10 mouse cellular contexts compared by ENCODE assay signal in the genomic region with DNA sequence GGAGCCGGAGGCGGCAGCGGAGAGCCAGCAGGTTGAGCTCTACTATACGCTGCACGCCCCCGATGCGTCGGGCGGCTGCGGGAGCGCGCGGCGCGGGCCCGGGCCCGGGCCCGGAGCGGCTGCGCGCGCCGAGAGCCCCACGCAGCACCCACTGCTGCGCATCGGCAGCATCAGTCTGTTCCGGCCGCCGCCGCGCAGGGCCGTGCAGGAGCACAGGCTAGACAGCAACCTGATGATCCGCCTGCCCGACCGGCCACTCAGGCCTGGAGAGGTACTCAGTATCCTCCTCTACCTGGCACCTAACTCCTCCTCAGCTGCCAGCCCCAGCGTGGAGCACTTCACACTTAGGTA. TPM values are rescaled to one million over a fixed set of nuclear protein-coding genes. Genes with fewer than 3 reads are reported as not detected.
DNase-seq lines count a peak whose midpoint lies in the region; ATAC-seq lines count a peak whose summit lies in the region.
"Had no signal": no experiment of that assay in that cellular context is flagged by ENCODE, and none has a peak within 500 bp of the region (broad histone marks: within the 10 kb centered on the region; RNA-seq: fewer than 3 reads in every experiment).

No protein-coding gene starts in this region.

- H3K27ac ChIP-seq in neural tube, embryonic 11.5 days (ENCODE audit: low read depth, low read length): no peak overlapping the region
- no peak overlapping the region for H3K27ac ChIP-seq in forebrain, embryonic 12.5 days
- H3K27ac ChIP-seq in limb, embryonic 11.5 days (replicated peaks; ENCODE audit: low read depth, low read length): no peak overlapping the region
- H3K27ac ChIP-seq in stomach, embryonic 15.5 days: no peak overlapping the region
- H3K27ac ChIP-seq: gastrocnemius, adult 2 months; macrophage had no signal

- peaks cover 39% of the 10 kb centered on the region for H3K27me3 ChIP-seq in neural tube, embryonic 11.5 days (ENCODE audit: control insufficient read depth, insufficient read depth, low read length)
- H3K27me3 ChIP-seq in forebrain, embryonic 12.5 days: peaks cover 68% of the 10 kb centered on the region
- peaks cover 45% of the 10 kb centered on the region for H3K27me3 ChIP-seq in limb, embryonic 11.5 days (ENCODE audit: control insufficient read depth, insufficient read depth, low read length)
- peaks cover 40% of the 10 kb centered on the region for H3K27me3 ChIP-seq in stomach, embryonic 15.5 days (replicated peaks)

- H3K4me2 ChIP-seq in neural tube, embryonic 11.5 days (ENCODE audit: low read depth): peak overlapping the region; percentile 62
- peak overlapping the region; percentile 75 for H3K4me2 ChIP-seq in forebrain, embryonic 12.5 days
- peak overlapping the region; percentile 61 for H3K4me2 ChIP-seq in limb, embryonic 11.5 days (ENCODE audit: low read depth, severe bottlenecking)
- peak overlapping the region; percentile 57 for H3K4me2 ChIP-seq in stomach, embryonic 15.5 days

- no peak for ATAC-seq in neural tube, embryonic 11.5 days (ENCODE audit: insufficient read depth, low FRiP score, low TSS enrichment)
- ATAC-seq in forebrain, embryonic 12.5 days (ENCODE audit: low FRiP score): 0 out of 2 replicates have a peak, but pooled peaks have one; percentile 46
- ATAC-seq in limb, embryonic 11.5 days (ENCODE audit: insufficient number of reproducible peaks, low FRiP score, low TSS enrichment, low read depth): no peak
- no peak for ATAC-seq in stomach, embryonic 15.5 days (ENCODE audit: insufficient read depth, low FRiP score, low read depth)
- ATAC-seq in granulocyte monocyte progenitor cell, adult 5-6 weeks (replicated peaks; ENCODE audit: poor library complexity, severe bottlenecking): no peak

- H3K4me3 ChIP-seq in neural tube, embryonic 11.5 days (ENCODE audit: low read depth, low read length): peak overlapping the region; percentile 34
- peak overlapping the region; percentile 48 for H3K4me3 ChIP-seq in forebrain, embryonic 12.5 days (replicated peaks)
- H3K4me3 ChIP-seq in limb, embryonic 11.5 days (ENCODE audit: low read depth, low read length): peak overlapping the region; percentile 33
- H3K4me3 ChIP-seq in stomach, embryonic 15.5 days (replicated peaks): peak overlapping the region; percentile 32
- H3K4me3 ChIP-seq: gastrocnemius, adult 2 months had no signal

- no peak overlapping the region for H3K9ac ChIP-seq in neural tube, embryonic 11.5 days (ENCODE audit: low read length)
- 0 out of 2 replicates have a peak overlapping the region, but pooled peaks have one; percentile 9 for H3K9ac ChIP-seq in forebrain, embryonic 12.5 days
- no peak overlapping the region for H3K9ac ChIP-seq in limb, embryonic 11.5 days (ENCODE audit: low read length)
- no peak overlapping the region for H3K9ac ChIP-seq in stomach, embryonic 15.5 days

- peak; percentile 42 for DNase-seq in neural tube, embryonic 11.5 days (ENCODE audit: low spot score)
- DNase-seq in neural tube, embryonic 10.5 days (ENCODE audit: extremely low spot score, low spot score): no peak
- DNase-seq in limb, embryonic 11.5 days (ENCODE audit: low spot score): no peak
- DNase-seq in kidney, postnatal 14 days: no peak
- DNase-seq: gastrocnemius, adult 2 months; thymus, adult 18-20 months had no signal

- 7% methylated on average over 36 of the region's 36 CpGs for WGBS in neural tube, embryonic 11.5 days
- WGBS in forebrain, embryonic 12.5 days: 3% methylated on average over 31 of the region's 36 CpGs
- 5% methylated on average over 35 of the region's 36 CpGs for WGBS in limb, embryonic 11.5 days
- WGBS in stomach, embryonic 15.5 days: 4% methylated on average over 36 of the region's 36 CpGs

- no peaks in the 10 kb centered on the region for H3K9me3 ChIP-seq in neural tube, embryonic 11.5 days (ENCODE audit: control insufficient read depth, low read length)
- no peaks in the 10 kb centered on the region for H3K9me3 ChIP-seq in forebrain, embryonic 12.5 days
- no peaks in the 10 kb centered on the region for H3K9me3 ChIP-seq in limb, embryonic 11.5 days (ENCODE audit: control insufficient read depth, low read length)
- H3K9me3 ChIP-seq in stomach, embryonic 15.5 days: no peaks in the 10 kb centered on the region

- H3K36me3 ChIP-seq in neural tube, embryonic 11.5 days (ENCODE audit: control insufficient read depth, insufficient read depth, low read length): no peaks in the 10 kb centered on the region; the same call in 1 of the 2 replicates
- H3K36me3 ChIP-seq in forebrain, embryonic 12.5 days (replicated peaks): no peaks in the 10 kb centered on the region
- no peaks in the 10 kb centered on the region for H3K36me3 ChIP-seq in limb, embryonic 11.5 days (ENCODE audit: control insufficient read depth, insufficient read depth, low read length)
- H3K36me3 ChIP-seq in stomach, embryonic 15.5 days: no peaks in the 10 kb centered on the region

- peaks cover 9% of the 10 kb centered on the region; the same call in 1 of the 2 replicates for H3K4me1 ChIP-seq in neural tube, embryonic 11.5 days (ENCODE audit: control insufficient read depth, insufficient read depth, low read length)
- peaks cover 13% of the 10 kb centered on the region for H3K4me1 ChIP-seq in forebrain, embryonic 12.5 days
- H3K4me1 ChIP-seq in limb, embryonic 11.5 days (ENCODE audit: control insufficient read depth, insufficient read depth, low read length): peaks cover 8% of the 10 kb centered on the region; the same call in 1 of the 2 replicates
- H3K4me1 ChIP-seq in stomach, embryonic 15.5 days: peaks cover 7% of the 10 kb centered on the region; the same call in 1 of the 2 replicates

RNA-seq across cellular contexts. Expression of gene Tmem132e, which starts 46.1 kb away (rescaled TPM):
- 5.4 and 6.4 TPM in 2 replicates for polyA plus RNA-seq in neural tube, embryonic 11.5 days (2014; fragmentation: Nextera tagmentation; extraction: Ambion mirVana)
- polyA plus RNA-seq in forebrain, embryonic 12.5 days (2016; fragmentation: Nextera tagmentation; extraction: Ambion mirVana): 0.85 and 0.88 TPM in 2 replicates
- polyA plus RNA-seq in limb, embryonic 11.5 days (2014; fragmentation: Nextera tagmentation; extraction: Ambion mirVana): 0.32 and 0.38 TPM in 2 replicates
- polyA plus RNA-seq in stomach, embryonic 15.5 days (2015; fragmentation: Nextera tagmentation; extraction: Ambion mirVana): 0.59 and 0.65 TPM in 2 replicates
- not detected in 2 replicates for total RNA-seq in granulocyte monocyte progenitor cell, adult 5-6 weeks (2014; fragmentation: Nextera tagmentation)
- total RNA-seq in granulocyte monocyte progenitor cell, adult 5-6 weeks (2017): not detected in 2 replicates
- total RNA-seq: gastrocnemius, adult 2 months had no signal
- polyA plus RNA-seq: macrophage had no signal
